Mouse (Mus musculus) midbrain, embryonic 10.5 days (tissue): ENCODE data around the gene Eif4a3. TPM values are rescaled to one million over a fixed set of nuclear protein-coding genes. Genes with fewer than 3 reads are reported as not detected.
A peak's percentile ranks its signal among the peaks of the same experiment; 100 is the strongest.
"Not testable (repeated sequence)": the region's sequence is repeated elsewhere in the genome, so short reads cannot be mapped to it uniquely, and the experiment has no call there.

Source experiments
- DNase-seq: peaks from one replicate; pipeline ENCODE4 v3.0.0-alpha.2; 2017; ENCODE audit warnings: low spot score
- H3K27ac ChIP-seq: fragments of 300-500 bp; sonication (generic); replicated peaks from 2 replicates; pipeline ENCODE4 v1.5.1; 2016; ENCODE audit warnings: mild to moderate bottlenecking
- H3K27me3 ChIP-seq: fragments of 300-500 bp; sonication (generic); 2 replicates; pipeline ENCODE4 v1.6.1; 2016; ENCODE audit warnings: low read depth, mild to moderate bottlenecking; ENCODE audit not compliant: poor library complexity, severe bottlenecking
- H3K36me3 ChIP-seq: fragments of 300-500 bp; sonication (generic); 2 replicates; pipeline ENCODE4 v1.6.1; 2016; ENCODE audit warnings: mild to moderate bottlenecking, moderate library complexity
- H3K4me1 ChIP-seq: fragments of 300-500 bp; sonication (generic); 2 replicates; pipeline ENCODE4 v1.6.1; 2016
- H3K4me3 ChIP-seq: fragments of 300-500 bp; sonication (generic); 2 replicates; pipeline ENCODE4 v1.5.1; 2016; ENCODE audit warnings: mild to moderate bottlenecking, moderate library complexity
- H3K9me3 ChIP-seq: fragments of 300-500 bp; sonication (generic); replicated peaks from 2 replicates; pipeline ENCODE4 v1.6.1; 2016; ENCODE audit warnings: mild to moderate bottlenecking
- WGBS: fragments of 180-500 bp; shearing (Covaris S2); methylation state at CpG from one replicate; pipeline ENCODE4 v1.1.7; 2016; 5-methylcytosine and 5-hydroxymethylcytosine counted together
- polyA plus RNA-seq: library from polyadenylated mRNA; unstranded; fragments of >200 nt; fragmentation: Nextera tagmentation; extraction: Ambion mirVana; gene quantifications from 2 replicates; pipeline ENCODE4 v1.2.1, GENCODE M21; 2016

Eif4a3 gene
- polyA plus RNA-seq, 1 experiment from 2014 or later, result 494 TPM

DNA sequence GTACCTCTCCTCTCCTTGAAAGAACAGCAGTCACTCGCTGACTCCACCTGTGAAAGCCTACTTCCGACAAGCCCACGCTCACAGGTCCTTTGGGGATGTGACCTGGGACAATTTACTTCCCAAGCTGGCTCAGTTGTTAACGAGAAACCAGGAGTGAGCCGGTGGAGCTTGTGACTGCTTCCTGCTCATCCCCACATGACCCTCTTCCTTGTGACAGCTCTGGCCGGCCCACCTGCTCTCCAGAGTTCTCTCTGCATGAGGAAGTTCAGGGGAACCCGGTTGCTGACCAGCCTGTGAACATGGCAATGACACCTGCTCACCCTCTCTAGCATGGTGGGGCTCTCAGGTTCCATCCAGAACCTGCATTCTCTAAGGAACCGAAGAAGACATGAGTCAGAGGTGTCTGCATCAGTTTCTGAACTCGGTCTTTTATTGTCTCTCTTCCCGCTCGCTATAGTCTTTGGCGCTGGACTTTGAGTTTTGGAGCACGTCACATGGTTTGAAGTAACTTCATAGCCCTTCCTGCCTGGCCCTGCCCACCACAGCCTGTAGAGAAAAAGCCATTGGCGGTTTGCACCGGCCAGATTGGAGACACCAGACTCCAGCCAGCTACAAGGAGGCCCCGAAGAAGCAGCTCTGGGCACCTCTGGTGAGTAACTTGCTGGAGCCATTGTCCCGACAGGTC, 14.5 kb upstream of the Eif4a3 start:
- no peaks in the 10 kb centered on the region for H3K36me3 ChIP-seq
- no peak for DNase-seq
- H3K4me1 ChIP-seq, result no peaks in the 10 kb centered on the region
- no peaks in the 10 kb centered on the region for H3K9me3 ChIP-seq
- 0 out of 2 replicates have a peak, but pooled peaks cover 6% of the 10 kb centered on the region for H3K27me3 ChIP-seq
- H3K27ac ChIP-seq, result no peak overlapping the region
- 84% methylated on average over 17 of the region's 17 CpGs for WGBS
- H3K4me3 ChIP-seq, result no peak overlapping the region

GRCm38 (mm10) chr11:119310621-119311020, 10.7 kb upstream of the Eif4a3 start:
- Histone ChIP-seq H3K27me3 (peaks cover 18% of the 10 kb centered on the region; the same call in 1 of the 2 replicates), H3K27ac (no peak overlapping the region), H3K9me3 (no peaks in the 10 kb centered on the region), H3K4me1 (peaks cover 22% of the 10 kb centered on the region), H3K4me3 (no peak overlapping the region), H3K36me3 (no peaks in the 10 kb centered on the region)
- 18% methylated on average over 10 of the region's 10 CpGs for WGBS
- DNase-seq, result no peak

GRCm38 (mm10) chr11:119307916-119308315, 8.0 kb upstream of the Eif4a3 start:
- H3K27ac ChIP-seq, result no peak overlapping the region
- H3K36me3 ChIP-seq, result no peaks in the 10 kb centered on the region
- H3K4me3 ChIP-seq, result no peak overlapping the region
- H3K4me1 ChIP-seq, result peaks cover 29% of the 10 kb centered on the region
- 37% methylated on average over 11 of the region's 11 CpGs for WGBS
- peaks cover 28% of the 10 kb centered on the region for H3K27me3 ChIP-seq
- no peak for DNase-seq
- no peaks in the 10 kb centered on the region for H3K9me3 ChIP-seq

DNA sequence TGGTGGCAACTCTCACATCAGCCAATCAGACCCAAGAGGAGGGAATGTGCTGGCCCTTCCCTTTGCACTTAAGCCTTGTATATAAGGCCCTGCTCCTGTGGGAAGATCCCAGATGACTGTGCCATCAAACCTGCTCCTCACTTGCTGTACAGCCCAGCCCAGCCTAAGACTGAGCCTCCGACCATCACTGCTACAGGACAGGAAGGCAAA, 7.7 kb upstream of the Eif4a3 start, which contains the start of gene Card14:
TSS of gene Card14 (plus strand) at position 111 of the 210 bp plus-strand sequence.
- H3K27me3 ChIP-seq, result peaks cover 28% of the 10 kb centered on the region

GRCm38 (mm10) chr11:119306762-119307657, 7.1 kb upstream of the Eif4a3 start:
- H3K27ac ChIP-seq, result no peak overlapping the region
- H3K27me3 ChIP-seq, result peaks cover 28% of the 10 kb centered on the region
- H3K36me3 ChIP-seq, result no peaks in the 10 kb centered on the region
- H3K9me3 ChIP-seq, result no peaks in the 10 kb centered on the region
- no peak overlapping the region for H3K4me3 ChIP-seq
- peaks cover 29% of the 10 kb centered on the region for H3K4me1 ChIP-seq
- WGBS, result 71% methylated on average over 13 of the region's 13 CpGs
- DNase-seq, result no peak

More for the DNA sequence above, 7.7 kb upstream of the Eif4a3 start, which contains the start of gene Card14:
- Histone ChIP-seq H3K36me3 (no peaks in the 10 kb centered on the region), H3K27ac (no peak within 1 kb of the TSS), H3K4me1 (peaks cover 29% of the 10 kb centered on the region), H3K4me3 (no peak within 1 kb of the TSS), H3K9me3 (no peaks in the 10 kb centered on the region)
- no peak for DNase-seq
- 69% methylated on average over 1 of the region's 1 CpGs for WGBS

GRCm38 (mm10) chr11:119304904-119305712, 5.2 kb upstream of the Eif4a3 start:
- Histone ChIP-seq H3K36me3 (no peaks in the 10 kb centered on the region), H3K27me3 (peaks cover 27% of the 10 kb centered on the region), H3K9me3 (no peaks in the 10 kb centered on the region), H3K4me3 (no peak overlapping the region), H3K27ac (no peak overlapping the region), H3K4me1 (peaks cover 42% of the 10 kb centered on the region)
- DNase-seq, result peak; percentile 57
- WGBS, result 44% methylated on average over 16 of the region's 16 CpGs

DNA sequence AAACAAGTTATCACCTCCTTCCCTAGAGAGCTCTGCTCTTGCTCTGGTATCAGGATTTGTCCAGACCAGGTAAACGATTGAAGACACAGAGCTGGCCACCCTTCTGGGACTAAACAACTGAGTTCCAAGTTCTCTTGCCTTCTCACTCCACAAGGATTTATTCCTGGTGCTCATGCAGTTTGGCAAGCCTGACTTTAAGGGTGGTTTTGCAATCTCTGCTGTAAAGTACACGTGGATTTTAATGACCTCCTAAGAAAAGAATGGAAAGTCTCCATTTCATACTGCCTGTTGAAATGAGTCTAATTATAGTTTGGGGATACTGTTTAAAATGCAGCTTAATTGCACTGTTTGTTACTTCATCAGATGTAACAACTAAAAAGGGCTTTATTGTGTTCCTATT, 1.1 kb upstream of the Eif4a3 start:
- H3K27ac ChIP-seq, result peak overlapping the region; percentile 95
- peak overlapping the region; percentile 94 for H3K4me3 ChIP-seq
- H3K36me3 ChIP-seq, result peaks cover 25% of the 10 kb centered on the region
- WGBS, result 41% methylated on average over 2 of the region's 2 CpGs
- peaks cover 38% of the 10 kb centered on the region for H3K4me1 ChIP-seq
- peaks cover 9% of the 10 kb centered on the region; the same call in 1 of the 2 replicates for H3K27me3 ChIP-seq
- no peaks in the 10 kb centered on the region for H3K9me3 ChIP-seq
- DNase-seq, result no peak

- DNase-seq, result no peak
- Histone ChIP-seq H3K4me1 (peaks cover 36% of the 10 kb centered on the region), H3K36me3 (peaks cover 31% of the 10 kb centered on the region), H3K9me3 (no peaks in the 10 kb centered on the region), H3K4me3 (peak overlapping the region; percentile 94), H3K27me3 (peaks cover 9% of the 10 kb centered on the region; the same call in 1 of the 2 replicates), H3K27ac (peak overlapping the region; percentile 95)
- WGBS, result 1% methylated on average over 31 of the region's 31 CpGs
Observed at GRCm38 (mm10) chr11:119300246-119300935, 502 bp upstream of the Eif4a3 start.

GRCm38 (mm10) chr11:119298917-119299316, 972 bp downstream of the Eif4a3 start:
- Histone ChIP-seq H3K4me3 (peak overlapping the region; percentile 94), H3K4me1 (peaks cover 30% of the 10 kb centered on the region), H3K9me3 (no peaks in the 10 kb centered on the region), H3K36me3 (peaks cover 45% of the 10 kb centered on the region), H3K27ac (peak overlapping the region; percentile 95), H3K27me3 (no peaks in the 10 kb centered on the region)
- WGBS, result 18% methylated on average over 7 of the region's 7 CpGs
- no peak for DNase-seq

DNA sequence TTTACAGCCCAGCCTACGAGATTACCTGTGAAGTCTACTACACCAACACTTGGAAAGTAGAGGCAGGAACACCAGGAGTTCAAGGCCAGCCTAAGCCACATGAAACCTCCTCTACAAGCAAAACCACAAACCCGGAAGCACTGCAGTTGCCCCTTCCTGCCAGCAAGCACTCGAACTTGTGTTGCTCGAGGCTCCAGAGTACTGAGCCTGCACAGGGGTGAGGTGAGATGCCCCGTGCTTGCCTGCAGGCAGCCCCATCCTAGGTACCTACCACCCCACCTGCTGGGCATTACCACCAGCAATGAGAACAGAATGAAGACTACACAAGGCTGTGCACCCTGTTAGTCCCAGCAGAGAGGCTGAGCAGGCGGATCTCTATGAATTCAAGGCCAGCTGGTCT, 1.9 kb downstream of the Eif4a3 start:
- Histone ChIP-seq H3K4me1 (peaks cover 30% of the 10 kb centered on the region), H3K27ac (no peak overlapping the region), H3K4me3 (peak overlapping the region; percentile 94), H3K27me3 (no peaks in the 10 kb centered on the region), H3K9me3 (no peaks in the 10 kb centered on the region), H3K36me3 (peaks cover 55% of the 10 kb centered on the region)
- no peak for DNase-seq
- 89% methylated on average over 6 of the region's 6 CpGs for WGBS

GRCm38 (mm10) chr11:119292861-119293260, 7.0 kb downstream of the Eif4a3 start:
- 96% methylated on average over 8 of the region's 8 CpGs for WGBS
- H3K27me3 ChIP-seq, H3K9me3 ChIP-seq, H3K27ac ChIP-seq, H3K4me1 ChIP-seq, H3K4me3 ChIP-seq, DNase-seq: not testable (repeated sequence)
- H3K36me3 ChIP-seq, result peaks cover 99% of the 10 kb centered on the region
